Mouse (Mus musculus) midbrain, embryonic 13.5 days (tissue): ENCODE measurements around the gene Pla2g16. TPM values are rescaled to one million over a fixed set of nuclear protein-coding genes. Genes with fewer than 3 reads are reported as not detected.

ENCODE experiments used
- ATAC-seq: fragments of 200-750 bp; cut with Nextera tagmentation; 2 replicates; pipeline ENCODE4 v1.8.0; 2017; ENCODE audit warnings: mild to moderate bottlenecking, moderate TSS enrichment, moderate library complexity
- H3K27ac ChIP-seq: fragments of 300-500 bp; sonication (generic); 2 replicates; pipeline ENCODE4 v1.5.1; 2015; ENCODE audit warnings: inconsistent platforms, mild to moderate bottlenecking, moderate library complexity
- H3K27me3 ChIP-seq: fragments of 300-500 bp; sonication (generic); 2 replicates; pipeline ENCODE4 v1.6.1; 2015; ENCODE audit warnings: mild to moderate bottlenecking, inconsistent platforms
- H3K36me3 ChIP-seq: fragments of 300-500 bp; sonication (generic); 2 replicates; pipeline ENCODE4 v1.6.1; 2015; ENCODE audit warnings: mild to moderate bottlenecking, inconsistent platforms
- H3K4me1 ChIP-seq: fragments of 300-500 bp; sonication (generic); replicated peaks from 2 replicates; pipeline ENCODE4 v1.6.1; 2015; ENCODE audit warnings: inconsistent platforms
- H3K4me2 ChIP-seq: fragments of 300-500 bp; sonication (generic); replicated peaks from 2 replicates; pipeline ENCODE4 v1.6.1; 2015; ENCODE audit warnings: moderate library complexity, mild to moderate bottlenecking, inconsistent platforms
- H3K4me3 ChIP-seq: fragments of 300-500 bp; sonication (generic); replicated peaks from 2 replicates; pipeline ENCODE4 v1.5.1; 2015; ENCODE audit warnings: mild to moderate bottlenecking, inconsistent platforms
- H3K9ac ChIP-seq: fragments of 300-500 bp; sonication (generic); replicated peaks from 2 replicates; pipeline ENCODE4 v1.6.1; 2015; ENCODE audit warnings: mild to moderate bottlenecking, inconsistent platforms
- H3K9me3 ChIP-seq: fragments of 300-500 bp; sonication (generic); 2 replicates; pipeline ENCODE4 v1.6.1; 2016; ENCODE audit warnings: mild to moderate bottlenecking, inconsistent platforms
- WGBS: fragments of 180-500 bp; shearing (Covaris S2); methylation state at CpG from one replicate; pipeline ENCODE4 v1.1.7; 2015; 5-methylcytosine and 5-hydroxymethylcytosine counted together
- polyA plus RNA-seq: library from polyadenylated mRNA; unstranded; fragments of >200 nt; fragmentation: Nextera tagmentation; extraction: Ambion mirVana; gene quantifications from 2 replicates; pipeline ENCODE4 v1.2.1, GENCODE M21; 2015

Gene Pla2g16
- polyA plus RNA-seq, 1 experiment from 2014 or later = 2.6 TPM

DNA sequence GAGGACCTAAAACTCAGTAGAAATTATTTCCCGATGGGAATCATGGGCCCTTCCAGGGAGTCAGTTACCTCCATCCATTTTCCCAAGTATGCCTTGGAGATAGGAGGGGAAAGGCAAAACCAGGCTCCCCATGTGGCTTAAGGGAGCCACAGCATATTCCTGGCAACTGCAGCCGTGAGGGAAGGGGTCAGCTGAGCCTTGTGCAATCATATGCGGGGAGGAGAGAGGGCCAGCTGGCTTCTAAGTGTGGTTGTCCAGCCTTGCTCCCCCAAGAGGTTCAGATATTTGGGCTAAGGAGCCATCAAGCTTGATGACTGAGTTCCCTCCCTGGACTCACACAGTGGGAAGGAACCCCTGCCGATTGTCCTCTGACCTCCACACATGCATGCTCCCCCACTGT is 44.3 kb downstream of the Pla2g16 start:
- no peaks in the 10 kb centered on the region for H3K36me3 ChIP-seq
- peaks cover 11% of the 10 kb centered on the region for H3K4me1 ChIP-seq
- H3K4me2 ChIP-seq = no peak overlapping the region
- H3K27me3 ChIP-seq = no peaks in the 10 kb centered on the region
- H3K27ac ChIP-seq = no peak overlapping the region
- H3K9ac ChIP-seq = no peak overlapping the region
- WGBS = 75% methylated on average over 4 of the region's 4 CpGs
- ATAC-seq = no peak
- H3K4me3 ChIP-seq = no peak overlapping the region
- H3K9me3 ChIP-seq = no peaks in the 10 kb centered on the region

GRCm38 (mm10) chr19:7604107-7604506 is 46.8 kb downstream of the Pla2g16 start:
- Histone ChIP-seq H3K4me2 (no peak overlapping the region), H3K4me1 (peaks cover 19% of the 10 kb centered on the region), H3K27me3 (0 out of 2 replicates have a peak, but pooled peaks cover 5% of the 10 kb centered on the region), H3K27ac (no peak overlapping the region), H3K36me3 (no peaks in the 10 kb centered on the region), H3K9ac (no peak overlapping the region), H3K4me3 (no peak overlapping the region), H3K9me3 (no peaks in the 10 kb centered on the region)
- ATAC-seq = no peak
- 94% methylated on average over 10 of the region's 10 CpGs for WGBS

GRCm38 (mm10) chr19:7605013-7605412 is 47.8 kb downstream of the Pla2g16 start:
- no peak overlapping the region for H3K27ac ChIP-seq
- H3K4me3 ChIP-seq = no peak overlapping the region
- no peaks in the 10 kb centered on the region for H3K9me3 ChIP-seq
- peaks cover 19% of the 10 kb centered on the region for H3K4me1 ChIP-seq
- no peak overlapping the region for H3K4me2 ChIP-seq
- no peaks in the 10 kb centered on the region for H3K36me3 ChIP-seq
- ATAC-seq = no peak
- H3K9ac ChIP-seq = no peak overlapping the region
- H3K27me3 ChIP-seq = 0 out of 2 replicates have a peak, but pooled peaks cover 5% of the 10 kb centered on the region

GRCm38 (mm10) chr19:7605930-7606783 is 48.9 kb downstream of the Pla2g16 start:
- Histone ChIP-seq H3K9me3 (no peaks in the 10 kb centered on the region), H3K27ac (peak overlapping the region; percentile 55), H3K4me2 (peak overlapping the region; percentile 59), H3K9ac (peak overlapping the region; percentile 24), H3K27me3 (peaks cover 5% of the 10 kb centered on the region; the same call in 1 of the 2 replicates), H3K4me3 (peak overlapping the region; percentile 29), H3K36me3 (no peaks in the 10 kb centered on the region), H3K4me1 (peaks cover 19% of the 10 kb centered on the region)
- WGBS = 6% methylated on average over 15 of the region's 15 CpGs
- peak; percentile 89 for ATAC-seq

DNA sequence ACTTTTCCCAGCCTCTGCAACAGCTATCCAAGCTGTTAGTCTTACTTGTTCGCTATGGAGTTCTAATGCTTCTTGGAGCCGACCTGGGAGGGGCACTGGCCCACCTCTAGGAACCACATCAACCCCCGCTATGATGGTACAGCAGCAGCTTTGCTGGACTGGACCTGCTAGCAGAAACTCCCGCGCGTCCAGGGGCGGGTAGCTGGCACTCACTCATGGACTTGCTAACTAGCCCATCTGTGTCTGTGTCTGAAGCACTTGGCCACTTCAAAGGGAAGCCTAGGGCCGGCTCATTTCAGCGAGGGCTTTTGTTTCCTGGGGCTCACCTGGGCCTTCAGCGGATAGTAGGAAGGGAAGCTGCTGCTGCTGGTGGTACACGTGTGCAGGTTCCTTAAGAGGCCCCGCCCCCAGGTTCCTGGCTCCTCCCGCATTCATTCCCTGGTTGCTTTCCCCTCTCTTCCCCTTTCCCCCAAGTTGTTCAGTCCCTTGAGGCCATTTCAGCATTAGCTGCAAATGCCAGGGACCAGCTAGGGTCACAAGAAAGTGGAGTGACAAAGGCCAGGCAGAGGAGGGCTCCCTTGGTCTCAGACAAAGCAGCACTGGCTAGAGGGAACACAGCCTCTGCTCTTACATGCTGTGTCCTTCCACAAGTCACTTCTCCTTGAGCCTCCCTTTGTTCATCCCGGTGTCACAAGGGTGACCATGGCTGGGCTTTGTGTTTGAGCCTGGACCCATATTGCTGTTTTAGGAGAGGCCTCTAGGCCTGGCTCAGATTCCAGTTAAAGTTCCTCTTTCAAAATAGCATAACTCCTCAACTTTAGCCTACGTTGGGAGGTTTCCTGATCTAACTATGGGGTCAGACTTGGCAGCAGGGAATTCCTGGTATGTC is 49.8 kb downstream of the Pla2g16 start, which contains the start of gene Lgals12:
Gene Lgals12, minus strand, starts transcription at position 393 of the 889 bp plus-strand sequence.
- no peaks in the 10 kb centered on the region for H3K9me3 ChIP-seq
- WGBS = 7% methylated on average over 15 of the region's 15 CpGs

GRCm38 (mm10) chr19:7607690-7608201 is 50.5 kb downstream of the Pla2g16 start:
- H3K9me3 ChIP-seq = no peaks in the 10 kb centered on the region
- no peak overlapping the region for H3K4me3 ChIP-seq
- 88% methylated on average over 7 of the region's 7 CpGs for WGBS
- H3K4me2 ChIP-seq = no peak overlapping the region
- H3K9ac ChIP-seq = no peak overlapping the region
- 0 out of 2 replicates have a peak overlapping the region, but pooled peaks have one; percentile 30 for H3K27ac ChIP-seq
- H3K36me3 ChIP-seq = no peaks in the 10 kb centered on the region
- H3K27me3 ChIP-seq = peaks cover 20% of the 10 kb centered on the region
- H3K4me1 ChIP-seq = peaks cover 31% of the 10 kb centered on the region
- no peak for ATAC-seq

More for the DNA sequence above, 49.8 kb downstream of the Pla2g16 start, which contains the start of gene Lgals12:
- Histone ChIP-seq H3K9ac (peak within 1 kb of the TSS; percentile 24), H3K4me3 (peak within 1 kb of the TSS; percentile 29), H3K4me1 (peaks cover 25% of the 10 kb centered on the region), H3K4me2 (peak within 1 kb of the TSS; percentile 59), H3K27ac (peak within 1 kb of the TSS; percentile 30), H3K36me3 (no peaks in the 10 kb centered on the region), H3K27me3 (peaks cover 14% of the 10 kb centered on the region)
- ATAC-seq = peak; percentile 57

DNA sequence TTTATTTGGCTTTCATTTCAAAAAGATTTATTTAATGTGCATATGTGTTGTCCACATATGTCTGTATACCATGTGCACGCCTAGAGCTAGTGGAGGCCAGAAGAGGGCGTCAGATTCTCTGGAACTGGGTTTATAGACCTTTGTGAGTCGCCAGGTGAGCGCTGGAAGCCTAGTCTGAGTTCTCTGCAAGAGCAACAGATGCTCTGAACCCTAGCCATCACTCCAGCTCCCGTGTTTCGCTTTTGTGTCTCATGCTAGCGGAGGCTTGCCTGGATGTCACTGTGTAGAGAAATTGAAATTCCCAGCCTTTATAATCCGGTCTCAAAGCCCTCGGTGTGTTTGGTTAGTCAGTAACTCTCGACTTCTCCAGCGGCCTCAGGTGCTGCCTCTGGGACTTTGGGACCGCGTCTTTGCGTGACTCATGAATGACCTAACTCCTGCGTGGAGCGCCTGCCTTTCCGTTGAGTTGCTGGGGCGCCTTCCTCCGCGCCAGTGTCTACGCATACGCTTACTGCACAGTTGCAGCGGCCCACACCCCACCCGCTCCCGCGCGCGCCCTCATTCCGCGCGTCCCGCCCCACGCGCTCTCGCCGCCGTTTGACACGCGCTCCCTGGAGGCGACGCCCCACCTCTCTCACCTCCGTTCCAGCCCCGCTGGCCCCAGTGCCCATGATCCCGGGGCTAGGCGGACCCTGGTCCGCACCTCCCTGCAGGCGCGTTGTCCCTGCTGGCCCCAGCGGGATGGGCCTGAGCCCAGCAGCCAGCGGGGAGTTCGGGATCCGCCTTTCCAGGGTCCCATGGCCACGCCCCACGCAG is 54.9 kb downstream of the Pla2g16 start, which contains the start of gene Hrasls5:
Gene Hrasls5, plus strand, starts transcription at position 600 of the 816 bp plus-strand sequence.
- ATAC-seq = peak; percentile 73

GRCm38 (mm10) chr19:7613151-7613550 is 55.9 kb downstream of the Pla2g16 start:
- 78% methylated on average over 7 of the region's 7 CpGs for WGBS

More for the DNA sequence above, 54.9 kb downstream of the Pla2g16 start, which contains the start of gene Hrasls5:
- Histone ChIP-seq H3K9me3 (no peaks in the 10 kb centered on the region), H3K4me3 (peak within 1 kb of the TSS; percentile 45), H3K4me2 (peak within 1 kb of the TSS; percentile 83), H3K27me3 (peaks cover 34% of the 10 kb centered on the region), H3K4me1 (peaks cover 14% of the 10 kb centered on the region), H3K36me3 (no peaks in the 10 kb centered on the region), H3K27ac (no peak within 1 kb of the TSS), H3K9ac (peak within 1 kb of the TSS; percentile 63)
- WGBS = 4% methylated on average over 54 of the region's 54 CpGs

GRCm38 (mm10) chr19:7616231-7616930 is 59.1 kb downstream of the Pla2g16 start:
- WGBS = 79% methylated on average over 5 of the region's 5 CpGs

More at GRCm38 (mm10) chr19:7613151-7613550, 55.9 kb downstream of the Pla2g16 start:
- H3K27me3 ChIP-seq = peaks cover 30% of the 10 kb centered on the region
- peaks cover 12% of the 10 kb centered on the region for H3K4me1 ChIP-seq
- no peak overlapping the region for H3K9ac ChIP-seq
- no peak overlapping the region for H3K4me3 ChIP-seq
- H3K9me3 ChIP-seq = no peaks in the 10 kb centered on the region
- ATAC-seq = no peak
- H3K36me3 ChIP-seq = no peaks in the 10 kb centered on the region
- H3K27ac ChIP-seq = no peak overlapping the region
- H3K4me2 ChIP-seq = no peak overlapping the region

DNA sequence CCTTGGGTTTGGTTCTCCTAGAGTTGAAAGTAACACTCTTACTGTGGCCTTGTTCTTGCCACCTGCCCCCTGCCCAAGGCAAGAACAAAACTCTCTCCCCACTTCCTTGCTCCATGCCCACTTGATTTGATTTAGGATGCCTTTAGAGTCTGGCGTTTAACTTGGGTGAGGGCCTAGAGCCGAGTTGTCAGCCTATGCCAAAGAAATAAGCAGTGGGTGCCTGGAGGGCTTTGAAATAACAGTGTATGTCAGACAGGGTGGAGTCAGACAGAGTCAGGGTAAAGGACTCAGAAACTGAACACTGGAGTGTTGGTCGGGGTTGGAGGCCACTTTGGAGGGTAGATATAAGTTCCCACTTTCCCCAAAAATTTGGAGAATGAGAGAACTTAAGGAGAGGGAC is 59.8 kb downstream of the Pla2g16 start:
- no peak overlapping the region for H3K4me3 ChIP-seq
- H3K4me2 ChIP-seq = no peak overlapping the region
- no peaks in the 10 kb centered on the region for H3K9me3 ChIP-seq
- 68% methylated on average over 3 of the region's 3 CpGs for WGBS
- no peak for ATAC-seq
- H3K9ac ChIP-seq = no peak overlapping the region
- no peak overlapping the region for H3K27ac ChIP-seq
- H3K36me3 ChIP-seq = no peaks in the 10 kb centered on the region
- peaks cover 21% of the 10 kb centered on the region for H3K27me3 ChIP-seq
- peaks cover 5% of the 10 kb centered on the region for H3K4me1 ChIP-seq

More at GRCm38 (mm10) chr19:7616231-7616930, 59.1 kb downstream of the Pla2g16 start:
- H3K9me3 ChIP-seq = no peaks in the 10 kb centered on the region
- H3K9ac ChIP-seq = no peak overlapping the region
- no peak overlapping the region for H3K27ac ChIP-seq
- H3K4me1 ChIP-seq = peaks cover 12% of the 10 kb centered on the region
- ATAC-seq = no peak
- H3K36me3 ChIP-seq = no peaks in the 10 kb centered on the region
- H3K27me3 ChIP-seq = peaks cover 28% of the 10 kb centered on the region
- no peak overlapping the region for H3K4me2 ChIP-seq
- no peak overlapping the region for H3K4me3 ChIP-seq
